Mouse (Mus musculus) adipocyte (in vitro differentiated cells): ENCODE data around the gene Rad51.

Experiments used
- DNase-seq: peaks from one replicate; pipeline ENCODE4 v3.0.0-alpha.2; 2016; ENCODE audit warnings: low spot score

Gene Rad51

DNA sequence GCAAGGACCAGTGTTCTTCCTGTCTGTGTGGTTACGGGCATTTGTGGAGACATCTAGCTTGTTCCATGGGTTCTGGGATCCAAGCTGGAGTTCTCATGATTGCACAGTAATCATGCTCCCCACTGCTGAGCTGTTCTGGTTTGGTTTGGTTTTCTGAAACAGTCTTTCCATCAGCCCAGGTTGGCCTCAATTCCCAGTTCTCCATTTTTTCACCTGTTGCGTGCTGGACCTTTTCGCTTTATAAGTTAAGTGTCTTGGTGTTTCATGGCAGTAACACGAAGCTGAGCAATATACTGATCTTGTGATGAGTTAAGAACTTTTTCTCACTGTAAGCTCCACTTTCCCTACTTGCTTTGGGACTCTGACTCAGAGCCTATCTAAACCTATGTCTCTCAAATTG is 51.4 kb downstream of the Rad51 start:
- DNase-seq, result no peak

DNA sequence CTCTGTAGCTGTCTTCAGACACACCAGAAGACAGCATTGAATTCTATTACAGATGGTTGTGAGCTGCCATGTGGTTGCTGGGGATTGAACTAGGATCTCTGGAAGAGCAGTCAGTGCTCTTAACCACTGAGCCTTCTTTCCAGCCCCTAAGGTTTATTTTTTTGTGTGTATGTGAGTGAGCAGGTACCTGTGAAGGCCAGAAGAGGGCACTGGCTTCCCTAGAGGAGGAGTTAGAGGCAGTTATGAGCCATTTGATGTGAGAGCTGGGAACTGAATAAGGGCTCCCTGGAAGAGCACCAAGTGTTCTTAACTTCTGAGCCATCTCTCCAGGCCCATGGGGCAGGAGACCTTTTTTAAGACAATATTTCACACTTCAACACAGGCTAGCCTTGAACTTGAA is 52.8 kb downstream of the Rad51 start:
- DNase-seq, result no peak

DNA sequence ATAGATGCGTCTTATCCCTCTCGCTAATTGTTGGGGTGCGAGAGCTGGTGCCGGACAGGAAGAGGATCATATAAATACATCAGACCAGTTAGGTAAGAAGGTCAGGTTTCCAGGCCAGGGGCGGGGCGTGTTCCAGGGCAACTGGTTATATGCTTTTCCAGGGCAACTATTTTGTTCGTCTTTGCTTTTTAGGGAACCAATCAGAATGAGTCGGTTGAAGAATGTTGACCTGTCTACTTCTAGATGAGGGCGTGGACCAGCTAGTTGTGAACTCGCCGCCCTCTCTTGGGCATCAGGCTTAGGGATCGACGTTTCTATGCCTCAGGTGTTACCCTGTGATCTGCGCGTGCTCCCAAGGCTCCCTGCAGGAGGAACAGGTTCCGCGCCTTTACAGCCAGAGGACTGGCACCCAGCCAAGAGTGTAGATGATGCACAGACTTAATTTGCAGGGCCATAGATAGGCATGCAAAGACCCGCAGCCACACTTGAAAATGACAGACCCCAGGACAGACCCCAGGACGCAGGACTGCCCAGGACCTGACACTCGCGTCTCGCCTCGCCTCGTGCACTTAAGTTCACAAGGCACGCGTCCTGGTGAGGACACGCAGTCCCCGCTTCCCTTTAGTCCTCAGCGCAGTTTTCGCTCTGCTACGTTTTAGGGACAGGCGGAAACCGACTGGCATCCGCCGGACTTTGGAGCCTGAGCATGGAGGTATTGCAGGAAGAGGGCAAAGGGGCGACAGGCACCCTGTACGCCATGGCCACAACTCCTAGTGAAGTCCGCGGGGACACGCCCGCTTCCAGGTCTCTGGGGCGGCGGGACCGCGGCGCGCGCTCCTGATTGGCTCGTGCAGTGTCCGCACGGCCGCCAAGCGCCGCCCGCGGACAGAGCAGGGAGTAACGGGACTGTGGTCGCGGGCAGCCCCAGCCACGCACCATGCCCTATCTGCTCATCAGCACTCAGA is 54.6 kb downstream of the Rad51 start, which contains the start of gene Gchfr:
Gchfr (plus strand) TSS at position 873 of the 965 bp plus-strand sequence.
- no peak for DNase-seq

- no peak for DNase-seq
Measured at GRCm38 (mm10) chr2:119167866-119168256, 55.3 kb downstream of the Rad51 start.

DNA sequence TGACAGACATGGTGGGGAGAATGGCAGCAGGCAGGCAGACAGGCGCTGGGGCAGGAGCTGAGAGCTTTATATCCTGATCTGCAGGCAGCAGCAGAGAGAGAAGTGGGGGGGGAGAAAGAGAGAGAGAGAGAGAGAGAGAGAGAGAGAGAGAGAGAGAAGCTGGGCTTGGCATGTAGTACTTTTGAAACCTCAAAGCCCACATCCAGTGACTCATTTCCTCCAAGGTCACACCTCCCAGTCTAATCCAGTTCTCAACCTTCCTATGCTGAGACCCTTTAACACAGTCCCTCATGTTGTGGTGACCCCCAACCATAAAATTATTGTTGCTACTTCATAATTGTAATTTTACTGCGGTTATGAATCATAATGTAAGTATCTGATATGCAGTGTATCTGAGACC is 57.7 kb downstream of the Rad51 start:
- DNase-seq, result no peak

DNA sequence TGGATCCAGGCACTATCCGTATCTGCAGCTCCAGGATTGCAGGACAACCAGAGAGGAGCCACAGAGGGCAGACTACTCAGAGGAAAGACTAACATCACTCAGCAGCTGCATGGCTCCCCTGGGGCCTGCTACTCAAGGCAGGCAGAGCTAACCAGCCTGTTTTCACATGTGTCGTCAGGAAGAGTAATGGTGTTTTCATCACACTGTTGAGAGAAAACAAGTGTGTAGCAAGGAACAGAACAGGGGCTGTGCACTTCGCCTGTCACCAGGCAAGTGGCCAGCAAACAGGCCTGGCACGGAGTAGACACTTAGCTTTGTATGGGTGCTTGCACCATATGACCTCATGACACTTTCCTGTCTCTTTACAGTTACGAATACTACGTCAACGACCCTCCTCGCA is 59.0 kb downstream of the Rad51 start:
- DNase-seq, result peak; percentile 98

DNA sequence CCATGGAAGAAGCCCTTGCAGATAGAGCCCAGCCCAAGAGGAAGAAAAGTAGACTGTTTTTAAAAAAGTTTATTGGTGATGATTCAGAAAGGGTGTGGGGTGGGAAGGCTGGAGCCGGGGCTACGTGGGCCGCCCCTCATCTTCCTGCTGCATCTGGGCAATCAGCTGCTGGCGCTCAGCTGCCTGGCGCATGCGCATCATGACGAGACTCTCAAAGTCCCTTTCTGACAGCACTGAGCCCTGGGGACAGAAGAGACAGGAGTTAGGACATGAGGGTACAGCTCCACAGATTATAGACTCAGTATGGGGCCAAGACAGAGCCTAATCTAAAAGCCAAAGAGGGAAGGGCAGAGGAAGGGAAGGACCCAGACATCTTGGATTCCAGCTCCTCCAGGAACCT is 59.9 kb downstream of the Rad51 start:
- no peak for DNase-seq

- DNase-seq, result peak; percentile 77
Measured at GRCm38 (mm10) chr2:119172862-119173576, 60.4 kb downstream of the Rad51 start.

DNA sequence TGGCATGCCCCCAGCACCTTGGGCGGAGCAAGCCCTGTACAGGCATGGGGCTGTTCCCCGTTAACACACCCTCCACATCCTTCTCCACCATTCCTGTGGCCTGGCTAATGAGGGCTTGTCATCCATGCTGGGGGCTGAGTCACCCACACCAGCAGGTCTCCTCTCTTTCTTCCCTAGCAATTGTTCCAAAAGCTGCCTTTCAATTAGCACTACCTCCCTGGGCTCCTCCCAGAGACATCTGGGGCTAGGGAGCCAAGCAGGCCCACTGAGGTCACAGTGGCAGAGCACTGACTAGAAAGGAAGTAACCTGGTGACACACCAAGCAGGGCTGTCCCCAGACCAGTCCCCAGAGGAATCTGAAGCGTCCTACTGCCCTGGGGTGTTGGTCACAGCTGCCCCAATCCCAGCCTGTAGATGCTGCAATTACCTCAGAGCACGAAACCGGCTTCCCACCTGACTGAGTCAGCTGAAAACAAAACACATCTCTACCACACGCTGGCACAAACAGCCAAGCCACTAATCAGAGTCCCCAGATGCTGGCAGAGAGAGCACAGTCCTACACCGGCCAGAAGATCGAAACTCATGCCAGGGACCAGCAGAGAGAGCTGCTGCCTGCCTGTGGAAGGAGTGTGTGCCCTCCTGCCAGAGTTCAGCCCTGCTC is 61.5 kb downstream of the Rad51 start, which contains the start of gene Gm14137:
Gm14137 (plus strand) TSS at position 519 of the 661 bp plus-strand sequence.
- DNase-seq, result peak; percentile 51

- DNase-seq, result no peak
Measured at GRCm38 (mm10) chr2:119174866-119175265, 62.3 kb downstream of the Rad51 start.

- no peak for DNase-seq
Measured at GRCm38 (mm10) chr2:119175614-119176013, 63.0 kb downstream of the Rad51 start.

DNA sequence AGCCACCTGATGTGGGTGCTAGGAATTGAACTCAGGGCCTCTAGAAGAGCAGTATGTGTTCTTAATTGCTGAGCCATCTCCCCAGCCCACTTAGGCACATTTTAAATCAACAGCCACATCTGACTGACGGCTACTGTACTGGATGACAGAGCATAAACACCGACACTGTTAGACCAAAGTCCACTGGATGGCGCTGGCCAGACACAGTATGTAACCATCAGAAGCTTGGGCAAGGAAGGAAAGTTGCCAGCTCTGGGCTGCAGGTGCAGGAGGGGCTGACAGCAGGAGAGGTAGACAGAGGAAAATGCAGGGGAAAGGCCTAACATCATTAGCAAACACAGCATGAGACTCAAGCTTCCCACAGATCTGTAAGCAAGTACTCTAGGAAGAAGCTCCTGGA is 64.2 kb downstream of the Rad51 start:
- peak; percentile 37 for DNase-seq

- DNase-seq, result no peak
Measured at GRCm38 (mm10) chr2:119177384-119177939, 64.9 kb downstream of the Rad51 start.

GRCm38 (mm10) chr2:119182914-119183313 is 70.3 kb downstream of the Rad51 start:
- no peak for DNase-seq

- peak; percentile 88 for DNase-seq
Measured at GRCm38 (mm10) chr2:119189029-119189710, 76.6 kb downstream of the Rad51 start.

GRCm38 (mm10) chr2:119190969-119191368 is 78.4 kb downstream of the Rad51 start:
- DNase-seq, result no peak

GRCm38 (mm10) chr2:119194140-119194539 is 81.5 kb downstream of the Rad51 start:
- no peak for DNase-seq

DNA sequence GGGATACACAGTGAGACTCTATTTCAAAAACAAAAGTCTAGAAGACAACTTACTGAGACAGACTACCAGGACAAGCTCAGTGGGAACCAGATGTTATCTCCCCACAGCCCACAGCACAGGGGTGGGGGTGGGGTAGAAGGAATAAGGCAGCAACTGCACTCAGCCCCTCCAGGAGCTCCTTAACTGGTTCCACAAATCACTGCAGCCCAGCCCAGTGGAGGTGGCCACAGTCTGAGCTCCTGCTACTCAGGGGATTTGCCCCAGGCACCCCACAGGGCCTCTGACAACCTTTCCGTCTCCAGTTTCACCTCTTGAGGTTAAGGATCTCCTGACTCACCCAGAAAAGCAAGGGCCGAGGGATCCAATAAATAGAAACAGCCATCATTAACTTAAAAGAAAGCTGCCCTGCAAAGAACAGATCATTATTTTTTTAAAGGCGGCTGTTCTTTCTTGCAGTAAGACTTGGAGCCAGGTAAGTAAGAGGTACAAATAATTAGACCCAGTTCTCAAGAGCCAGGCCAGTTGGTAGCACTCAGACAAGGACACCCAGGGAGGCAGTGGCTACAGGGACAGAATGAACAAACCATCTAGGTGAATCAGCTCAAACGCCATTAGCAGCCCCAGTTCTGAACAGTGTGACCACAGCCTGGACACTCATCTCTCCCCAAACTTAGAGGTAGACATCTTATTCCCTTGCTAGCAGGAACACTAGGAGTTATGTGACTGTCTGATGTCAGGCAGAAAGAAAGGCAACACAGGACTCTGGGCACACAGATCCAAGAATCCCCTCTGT is 83.9 kb downstream of the Rad51 start:
- no peak for DNase-seq
